Comparison of ENCODE assay signal across 9 mouse cellular contexts in the genomic region with DNA sequence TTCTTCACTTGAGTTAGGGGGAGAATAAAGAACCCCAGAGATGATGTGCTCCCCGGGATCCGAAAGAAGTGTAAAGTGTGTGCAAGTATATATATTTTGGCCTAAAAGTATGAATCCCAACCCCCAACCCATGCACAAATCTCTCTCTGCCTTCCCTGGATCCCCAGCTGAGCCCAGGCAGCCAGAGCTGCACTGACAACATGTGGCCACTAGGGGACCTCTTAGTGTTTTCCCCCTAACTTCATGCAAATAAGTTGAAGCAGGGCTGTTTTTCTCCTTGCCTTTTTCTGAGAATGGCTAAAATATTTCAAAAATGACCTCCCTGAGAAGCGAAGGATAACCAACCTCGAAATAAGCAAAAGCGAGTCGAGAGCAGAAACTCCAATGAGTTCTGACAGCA. TPM values are rescaled to one million over a fixed set of nuclear protein-coding genes. Genes with fewer than 3 reads are reported as not detected.
DNase-seq lines count a peak whose midpoint lies in the region; ATAC-seq and TF ChIP-seq lines count a peak whose summit lies in the region.
"Had no signal": no experiment of that assay in that cellular context is flagged by ENCODE, and none has a peak within 500 bp of the region (broad histone marks: within the 10 kb centered on the region; RNA-seq: fewer than 3 reads in every experiment).

No protein-coding gene starts in this region.

- H3K27ac ChIP-seq in kidney, embryonic 14.5 days (ENCODE audit: low read depth, low read length), result no peak overlapping the region
- H3K27ac ChIP-seq in lung, embryonic 16.5 days (ENCODE audit: low read length), result no peak overlapping the region
- no peak overlapping the region for H3K27ac ChIP-seq in hindbrain, embryonic 13.5 days
- H3K27ac ChIP-seq: liver, embryonic 13.5 days had no signal

- H3K9ac ChIP-seq in kidney, embryonic 14.5 days (ENCODE audit: low read depth, low read length), result no peak overlapping the region
- H3K9ac ChIP-seq in lung, embryonic 16.5 days (ENCODE audit: low read length), result no peak overlapping the region
- no peak overlapping the region for H3K9ac ChIP-seq in hindbrain, embryonic 13.5 days
- H3K9ac ChIP-seq: liver, embryonic 13.5 days had no signal

- peak; percentile 70 for TF ChIP-seq CTCF in E14TG2a.4 (conservative IDR thresholded peaks at IDR 0.05; ENCODE audit: low read length)

- H3K36me3 ChIP-seq in kidney, embryonic 14.5 days (ENCODE audit: control insufficient read depth, insufficient read depth, low read length), result no peaks in the 10 kb centered on the region
- H3K36me3 ChIP-seq in E14TG2a.4 (ENCODE audit: insufficient read depth, low read length), result no peaks in the 10 kb centered on the region
- H3K36me3 ChIP-seq in lung, embryonic 16.5 days (ENCODE audit: control insufficient read depth, insufficient read depth, low read length), result no peaks in the 10 kb centered on the region
- H3K36me3 ChIP-seq in hindbrain, embryonic 13.5 days, result no peaks in the 10 kb centered on the region
- H3K36me3 ChIP-seq: liver, embryonic 13.5 days had no signal

- H3K27me3 ChIP-seq in kidney, embryonic 14.5 days (ENCODE audit: control insufficient read depth, insufficient read depth, low read length), result no peaks in the 10 kb centered on the region
- no peaks in the 10 kb centered on the region for H3K27me3 ChIP-seq in E14TG2a.4 (ENCODE audit: insufficient read depth, low read length)
- no peaks in the 10 kb centered on the region for H3K27me3 ChIP-seq in lung, embryonic 16.5 days (ENCODE audit: control insufficient read depth, insufficient read depth, low read depth, low read length)
- no peaks in the 10 kb centered on the region for H3K27me3 ChIP-seq in hindbrain, embryonic 13.5 days
- H3K27me3 ChIP-seq: liver, embryonic 13.5 days had no signal

- H3K4me2 ChIP-seq in kidney, embryonic 14.5 days (replicated peaks; ENCODE audit: low read depth, low read length), result no peak overlapping the region
- H3K4me2 ChIP-seq in lung, embryonic 16.5 days (ENCODE audit: low read depth, low read length), result peak overlapping the region; percentile 32
- no peak overlapping the region for H3K4me2 ChIP-seq in hindbrain, embryonic 13.5 days
- H3K4me2 ChIP-seq: liver, embryonic 13.5 days had no signal

- no peak overlapping the region for H3K4me3 ChIP-seq in kidney, embryonic 14.5 days (ENCODE audit: low read length)
- H3K4me3 ChIP-seq in E14TG2a.4 (replicated peaks; ENCODE audit: low read length), result no peak overlapping the region
- no peak overlapping the region for H3K4me3 ChIP-seq in lung, embryonic 16.5 days (ENCODE audit: low read length)
- H3K4me3 ChIP-seq in hindbrain, embryonic 13.5 days, result no peak overlapping the region
- H3K4me3 ChIP-seq: liver, embryonic 13.5 days had no signal

- H3K9me3 ChIP-seq in kidney, embryonic 14.5 days (ENCODE audit: control insufficient read depth, low read length), result no peaks in the 10 kb centered on the region
- no peaks in the 10 kb centered on the region for H3K9me3 ChIP-seq in E14TG2a.4 (ENCODE audit: low read length)
- no peaks in the 10 kb centered on the region for H3K9me3 ChIP-seq in lung, embryonic 16.5 days (ENCODE audit: control insufficient read depth, low read length)
- no peaks in the 10 kb centered on the region for H3K9me3 ChIP-seq in hindbrain, embryonic 13.5 days
- H3K9me3 ChIP-seq: liver, embryonic 13.5 days had no signal

- H3K4me1 ChIP-seq in kidney, embryonic 14.5 days (ENCODE audit: control insufficient read depth, insufficient read depth, low read length), result no peaks in the 10 kb centered on the region
- H3K4me1 ChIP-seq in E14TG2a.4 (replicated peaks; ENCODE audit: low read depth, low read length), result no peaks in the 10 kb centered on the region
- no peaks in the 10 kb centered on the region for H3K4me1 ChIP-seq in lung, embryonic 16.5 days (replicated peaks; ENCODE audit: control insufficient read depth, insufficient read depth, low read length)
- no peaks in the 10 kb centered on the region for H3K4me1 ChIP-seq in hindbrain, embryonic 13.5 days (replicated peaks)
- H3K4me1 ChIP-seq: liver, embryonic 13.5 days had no signal

- 60% methylated on average over 6 of the region's 6 CpGs for WGBS in kidney, embryonic 14.5 days
- 41% methylated on average over 6 of the region's 6 CpGs for whole genome bisulfite sequencing in lung, embryonic 16.5 days
- WGBS in hindbrain, embryonic 13.5 days, result 46% methylated on average over 6 of the region's 6 CpGs

- DNase-seq in kidney, adult 11 months, result peak; percentile 28
- DNase-seq in adrenal gland, adult 2 months, result peak; percentile 54
- peak; percentile 45 to 61 for DNase-seq in heart, postnatal 10 days
- DNase-seq in testis, postnatal 14 days (ENCODE audit: low spot score), result peak; percentile 5
- DNase-seq: liver, embryonic 13.5 days had no signal

- intact Hi-C loops in heart, postnatal 10 days (cut with DNase I), result loop anchor here (5.0 kb wide), 3 partner anchors 52 to 162 kb away; partner anchors contain the start of gene Tspan6

- no peak for ATAC-seq in kidney, embryonic 14.5 days (ENCODE audit: low FRiP score, low TSS enrichment)
- ATAC-seq in lung, embryonic 16.5 days (ENCODE audit: low read depth), result no peak
- ATAC-seq in hindbrain, embryonic 13.5 days (ENCODE audit: low FRiP score), result no peak

RNA-seq across cellular contexts. Expression of gene Pcdh19, which starts 46.2 kb away (rescaled TPM):
- polyA plus RNA-seq in kidney, embryonic 14.5 days (2014; fragmentation: Nextera tagmentation; extraction: Ambion mirVana), result 6.3 and 8.6 TPM in 2 replicates
- 1 to 10 TPM; 6.1 to 8.0 TPM for total RNA-seq in adrenal gland, adult 2 months (2021)
- polyA plus RNA-seq in adrenal gland, adult 2 months (2012; rRNA removed), result 1.2 and 1.6 TPM in 2 replicates
- 10 to 100 TPM; 18.9 to 20.0 TPM for total RNA-seq in heart, postnatal 10 days (2021)
- 1.7 and 2.1 TPM in 2 replicates for polyA plus RNA-seq in lung, embryonic 16.5 days (2015; fragmentation: Nextera tagmentation; extraction: Ambion mirVana)
- polyA plus RNA-seq in hindbrain, embryonic 13.5 days (2015; fragmentation: Nextera tagmentation; extraction: Ambion mirVana), result 11.0 and 12.2 TPM in 2 replicates
